Mouse (Mus musculus): Measurements from ENCODE around the gene Carhsp1.

DNA sequence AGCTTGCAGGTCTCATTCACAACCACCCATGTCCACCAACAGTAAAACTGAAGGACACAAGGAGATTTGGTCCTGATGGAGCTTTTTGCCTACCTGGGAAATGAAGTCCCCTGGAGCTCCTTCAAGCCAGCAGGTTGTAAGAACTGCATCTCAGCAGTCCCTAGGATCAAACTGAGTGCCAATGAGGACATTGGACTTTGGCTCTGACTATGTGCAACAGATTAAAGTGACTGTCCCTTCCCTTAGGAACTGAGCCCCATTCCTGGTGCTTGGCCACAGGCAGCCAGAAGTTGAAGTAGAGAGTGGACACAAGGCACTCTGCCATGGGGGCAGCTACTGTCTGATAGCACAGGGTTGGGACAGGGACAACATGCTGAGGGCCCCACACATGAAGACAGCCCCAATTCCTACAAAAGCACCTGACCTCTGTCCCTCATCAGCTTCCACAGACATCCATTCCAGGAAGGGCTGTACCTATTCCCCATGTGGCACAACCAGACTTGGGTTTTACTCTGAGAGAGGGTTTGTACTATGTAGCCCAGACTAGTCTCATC, 15.7 kb upstream of the Carhsp1 start:
- TF ChIP-seq CTCF (IDR thresholded peaks at IDR 0.05 in 2 of 3, conservative IDR thresholded peaks at IDR 0.05 in 1 of 3; ENCODE audit: control insufficient read depth in 1 of 3, insufficient read depth in 1 of 3, low read depth in 2 of 3, low read length in 3 of 3, poor library complexity in 1 of 3, severe bottlenecking in 1 of 3) (no peak), MXI1 (IDR thresholded peaks at IDR 0.05; ENCODE audit: low read depth, low read length) (no peak), POLR2AphosphoS2 (IDR thresholded peaks at IDR 0.05; ENCODE audit: low read length) (no peak; the same call in 1 of the 2 replicates), E2F4 (IDR thresholded peaks at IDR 0.05; ENCODE audit: borderline replicate concordance, low read depth, low read length) (no peak), EP300 (IDR thresholded peaks at IDR 0.05; ENCODE audit: low read depth in 1 of 2, low read length in 2 of 2) (no peak), MAX (IDR thresholded peaks at IDR 0.05; ENCODE audit: low read length) (no peak), POLR2A (IDR thresholded peaks at IDR 0.05; ENCODE audit: control insufficient read depth in 1 of 2, insufficient read depth in 1 of 2, low read depth in 1 of 2, low read length in 2 of 2, poor library complexity in 1 of 2) (no peak; a peak in 1 of 4 replicates), BHLHE40 (IDR thresholded peaks at IDR 0.05; ENCODE audit: borderline replicate concordance, low read depth, low read length) (no peak), MAFK (IDR thresholded peaks at IDR 0.05; ENCODE audit: borderline replicate concordance, low read depth, low read length) (no peak), ELF1 (IDR thresholded peaks at IDR 0.05; ENCODE audit: low read depth, low read length) (no peak), ZC3H11A (IDR thresholded peaks at IDR 0.05; ENCODE audit: low read depth, low read length) (no peak), MAZ (IDR thresholded peaks at IDR 0.05; ENCODE audit: low read depth, low read length) (no peak), ZKSCAN1 (IDR thresholded peaks at IDR 0.05; ENCODE audit: low read depth, low read length) (no peak)

Measured in MEL (cell line).